18 mouse cellular contexts compared by ENCODE assay signal in genomic region chr9:37517467-37517866, GRCm38 (mm10). TPM values are rescaled to one million over a fixed set of nuclear protein-coding genes. Genes with fewer than 3 reads are reported as not detected.
DNase-seq lines count a peak whose midpoint lies in the region; ATAC-seq and TF ChIP-seq lines count a peak whose summit lies in the region.
"Had no signal": no experiment of that assay in that cellular context is flagged by ENCODE, and none has a peak within 500 bp of the region (broad histone marks: within the 10 kb centered on the region; RNA-seq: fewer than 3 reads in every experiment).

No protein-coding gene starts in this region.

- peaks cover 30% of the 10 kb centered on the region for H3K36me3 ChIP-seq in heart, embryonic 12.5 days
- H3K36me3 ChIP-seq in liver, embryonic 12.5 days = peaks cover 22% of the 10 kb centered on the region
- peaks cover 28% of the 10 kb centered on the region for H3K36me3 ChIP-seq in forebrain, embryonic 14.5 days (ENCODE audit: control insufficient read depth, insufficient read depth, low read length)
- H3K36me3 ChIP-seq: midbrain, embryonic 15.5 days had no signal

- H3K27ac ChIP-seq in heart, embryonic 12.5 days (ENCODE audit: poor library complexity, severe bottlenecking) = no peak overlapping the region
- no peak overlapping the region for H3K27ac ChIP-seq in liver, embryonic 12.5 days
- no peak overlapping the region for H3K27ac ChIP-seq in forebrain, embryonic 14.5 days (ENCODE audit: low read depth, low read length)
- H3K27ac ChIP-seq: embryonic facial prominence, embryonic 13.5 days; forebrain, embryonic 13.5 days; heart, adult 2 months; hindbrain, embryonic 12.5 days; midbrain, embryonic 15.5 days had no signal

- in situ Hi-C loops in Patski (cut with MboI; ENCODE audit: low pct_unique_long_range_greater_than_20kb) = loop anchor here (25.0 kb wide), 1 partner anchor 755 kb away; the partner anchor contains the start of gene Stt3a

- no peaks in the 10 kb centered on the region for H3K9me3 ChIP-seq in heart, embryonic 12.5 days (replicated peaks)
- H3K9me3 ChIP-seq in liver, embryonic 12.5 days (replicated peaks) = no peaks in the 10 kb centered on the region
- H3K9me3 ChIP-seq in forebrain, embryonic 14.5 days (replicated peaks; ENCODE audit: control insufficient read depth, low read length) = no peaks in the 10 kb centered on the region
- H3K9me3 ChIP-seq: embryonic facial prominence, embryonic 13.5 days; forebrain, embryonic 13.5 days; hindbrain, embryonic 12.5 days; midbrain, embryonic 15.5 days had no signal

- H3K4me2 ChIP-seq in heart, embryonic 12.5 days = no peak overlapping the region
- H3K4me2 ChIP-seq in liver, embryonic 12.5 days = no peak overlapping the region
- no peak overlapping the region for H3K4me2 ChIP-seq in forebrain, embryonic 14.5 days (ENCODE audit: low read length)
- H3K4me2 ChIP-seq: embryonic facial prominence, embryonic 13.5 days; forebrain, embryonic 13.5 days; hindbrain, embryonic 12.5 days; midbrain, embryonic 15.5 days had no signal

- intact Hi-C loops in heart, postnatal 14 days (cut with DNase I) = no loop called here
- intact Hi-C loops in left cerebral cortex, postnatal 10 days (cut with DNase I) = no loop called here

- H3K4me1 ChIP-seq in heart, embryonic 12.5 days (replicated peaks) = peaks cover 18% of the 10 kb centered on the region
- peaks cover 22% of the 10 kb centered on the region for H3K4me1 ChIP-seq in liver, embryonic 12.5 days
- H3K4me1 ChIP-seq in forebrain, embryonic 14.5 days (ENCODE audit: control insufficient read depth, insufficient read depth, low read length) = no peaks in the 10 kb centered on the region
- H3K4me1 ChIP-seq: hindbrain, embryonic 12.5 days had no signal

- 47% methylated on average over 1 of the region's 1 CpGs for WGBS in heart, embryonic 12.5 days
- 13% methylated on average over 1 of the region's 1 CpGs for WGBS in liver, embryonic 12.5 days (ENCODE audit: insufficient replicate concordance)
- WGBS in forebrain, embryonic 14.5 days = 71% methylated on average over 1 of the region's 1 CpGs

- peak; percentile 51; the same call in 1 of the 2 replicates for ATAC-seq in heart, embryonic 12.5 days (ENCODE audit: insufficient number of reproducible peaks, low FRiP score)
- ATAC-seq in Patski = peak; percentile 47
- ATAC-seq in liver, embryonic 12.5 days = peak; percentile 88
- ATAC-seq in neutrophil, adult 5-6 weeks (ENCODE audit: extremely low read depth, insufficient number of reproducible peaks, low FRiP score, poor library complexity, severe bottlenecking) = peak; percentile 87
- ATAC-seq in forebrain, embryonic 14.5 days = no peak
- ATAC-seq: forebrain, embryonic 13.5 days had no signal

- no peak for TF ChIP-seq CTCF in Patski (IDR thresholded peaks at IDR 0.05)

- POLR2A ChIA-PET in Patski (lab: Charles Lee) = no interaction called here

- CTCF ChIA-PET in Patski (lab: Charles Lee) = interaction anchor here (1.0 to 2.1 kb wide), 3 partner anchors 11 to 27 kb away, joined by 3 to 6 read pairs (median 3); no protein-coding TSS in a partner anchor

- H3K27me3 ChIP-seq in heart, embryonic 12.5 days (replicated peaks) = no peaks in the 10 kb centered on the region
- H3K27me3 ChIP-seq in Patski = no peaks in the 10 kb centered on the region
- no peaks in the 10 kb centered on the region for H3K27me3 ChIP-seq in liver, embryonic 12.5 days (replicated peaks)
- H3K27me3 ChIP-seq in forebrain, embryonic 14.5 days (replicated peaks; ENCODE audit: control insufficient read depth, insufficient read depth, low read length) = no peaks in the 10 kb centered on the region
- H3K27me3 ChIP-seq: embryonic facial prominence, embryonic 13.5 days; forebrain, embryonic 13.5 days; hindbrain, embryonic 12.5 days; midbrain, embryonic 15.5 days had no signal

- no peak for DNase-seq in heart, postnatal 14 days
- DNase-seq in Patski (ENCODE audit: low read depth, low spot score) = no peak
- no peak for DNase-seq in forebrain, embryonic 14.5 days (ENCODE audit: low spot score)
- no peak for DNase-seq in gastrocnemius, postnatal 10 days
- DNase-seq in left cerebral cortex, postnatal 10 days (ENCODE audit: extremely low spot score in 1 of 2, low spot score in 2 of 2) = no peak
- DNase-seq: heart, adult 2 months; kidney, adult 11 months; kidney, postnatal 4 days; lung, postnatal 14 days; right cerebral cortex, postnatal 4 days; thymus, postnatal 36 days had no signal

- no peak overlapping the region for H3K4me3 ChIP-seq in heart, embryonic 12.5 days
- H3K4me3 ChIP-seq in liver, embryonic 12.5 days = no peak overlapping the region
- no peak overlapping the region for H3K4me3 ChIP-seq in forebrain, embryonic 14.5 days (ENCODE audit: low read depth, low read length)
- H3K4me3 ChIP-seq: embryonic facial prominence, embryonic 13.5 days; forebrain, embryonic 13.5 days; heart, adult 2 months; hindbrain, embryonic 12.5 days; midbrain, embryonic 15.5 days had no signal

- H3K9ac ChIP-seq in heart, embryonic 12.5 days = no peak overlapping the region
- H3K9ac ChIP-seq in liver, embryonic 12.5 days = no peak overlapping the region; the same call in 1 of the 2 replicates
- no peak overlapping the region for H3K9ac ChIP-seq in forebrain, embryonic 14.5 days (ENCODE audit: low read length)
- H3K9ac ChIP-seq: embryonic facial prominence, embryonic 13.5 days; forebrain, embryonic 13.5 days; hindbrain, embryonic 12.5 days; midbrain, embryonic 15.5 days had no signal

RNA-seq across cellular contexts. Expression of gene Esam, which starts 10.4 kb away (rescaled TPM):
- polyA plus RNA-seq in heart, embryonic 12.5 days (2016; fragmentation: Nextera tagmentation; extraction: Ambion mirVana) = 54.6 and 59.8 TPM in 2 replicates
- total RNA-seq in heart, postnatal 14 days (2021) = 100 to 1,000 TPM; 112 to 121 TPM
- 83.1 TPM for polyA plus RNA-seq in Patski (2021)
- polyA plus RNA-seq in liver, embryonic 12.5 days (2016; fragmentation: Nextera tagmentation; extraction: Ambion mirVana) = 22.0 and 22.8 TPM in 2 replicates
- total RNA-seq in neutrophil, adult 5-6 weeks (2017) = 1.9 and 2.1 TPM in 2 replicates
- polyA plus RNA-seq in forebrain, embryonic 14.5 days (2014; fragmentation: Nextera tagmentation; extraction: Ambion mirVana) = 32.9 and 44.0 TPM in 2 replicates
- total RNA-seq in gastrocnemius, postnatal 10 days (2021) = 10 to 100 TPM; 50.9 to 53.8 TPM
- total RNA-seq in left cerebral cortex, postnatal 10 days (2021) = 10 to 100 TPM; 29.5 to 29.6 TPM

RNA-seq across cellular contexts. Expression of gene Vsig2, which starts 21.6 kb away (rescaled TPM):
- polyA plus RNA-seq in heart, embryonic 12.5 days (2016; fragmentation: Nextera tagmentation; extraction: Ambion mirVana) = 1.6 and 1.9 TPM in 2 replicates
- total RNA-seq in heart, postnatal 14 days (2021) = 10 to 100 TPM in 1 of 2 experiments, 1 to 10 TPM in 1; 7.9 to 11.3 TPM
- 1.8 TPM for polyA plus RNA-seq in Patski (2021)
- polyA plus RNA-seq in liver, embryonic 12.5 days (2016; fragmentation: Nextera tagmentation; extraction: Ambion mirVana) = 0.29 and 0.76 TPM in 2 replicates
- total RNA-seq in neutrophil, adult 5-6 weeks (2017) = 0.70 TPM in 1 of 2 replicates, not detected in the other
- 0.82 TPM in 1 of 2 replicates, not detected in the other for polyA plus RNA-seq in forebrain, embryonic 14.5 days (2014; fragmentation: Nextera tagmentation; extraction: Ambion mirVana)
- total RNA-seq in gastrocnemius, postnatal 10 days (2021) = 1 to 10 TPM; 3.4 to 5.4 TPM
- 1 to 10 TPM; 3.3 to 4.1 TPM for total RNA-seq in left cerebral cortex, postnatal 10 days (2021)

RNA-seq across cellular contexts. Expression of gene Msantd2, which starts 28.3 kb away (rescaled TPM):
- 21.7 and 28.2 TPM in 2 replicates for polyA plus RNA-seq in heart, embryonic 12.5 days (2016; fragmentation: Nextera tagmentation; extraction: Ambion mirVana)
- total RNA-seq in heart, postnatal 14 days (2021) = 10 to 100 TPM; 10.5 to 11.3 TPM
- polyA plus RNA-seq in Patski (2021) = 33.1 TPM
- 11.3 and 11.8 TPM in 2 replicates for polyA plus RNA-seq in liver, embryonic 12.5 days (2016; fragmentation: Nextera tagmentation; extraction: Ambion mirVana)
- total RNA-seq in neutrophil, adult 5-6 weeks (2017) = 56.7 and 63.6 TPM in 2 replicates
- polyA plus RNA-seq in forebrain, embryonic 14.5 days (2014; fragmentation: Nextera tagmentation; extraction: Ambion mirVana) = 29.2 and 33.6 TPM in 2 replicates
- total RNA-seq in gastrocnemius, postnatal 10 days (2021) = 10 to 100 TPM in 1 of 2 experiments, 1 to 10 TPM in 1; 8.9 to 12.3 TPM
- 10 to 100 TPM; 21.8 to 24.6 TPM for total RNA-seq in left cerebral cortex, postnatal 10 days (2021)

RNA-seq across cellular contexts. Expression of gene Nrgn, which starts 35.2 kb away (rescaled TPM):
- polyA plus RNA-seq in heart, embryonic 12.5 days (2016; fragmentation: Nextera tagmentation; extraction: Ambion mirVana) = 7.4 and 11.3 TPM in 2 replicates
- 1 to 10 TPM; 2.4 to 3.9 TPM for total RNA-seq in heart, postnatal 14 days (2021)
- 0.21 TPM for polyA plus RNA-seq in Patski (2021)
- 20.6 and 23.4 TPM in 2 replicates for polyA plus RNA-seq in liver, embryonic 12.5 days (2016; fragmentation: Nextera tagmentation; extraction: Ambion mirVana)
- 13.3 and 15.0 TPM in 2 replicates for total RNA-seq in neutrophil, adult 5-6 weeks (2017)
- polyA plus RNA-seq in forebrain, embryonic 14.5 days (2014; fragmentation: Nextera tagmentation; extraction: Ambion mirVana) = 7.4 and 14.8 TPM in 2 replicates
- total RNA-seq in gastrocnemius, postnatal 10 days (2021) = 1 to 10 TPM; 2.8 to 5.1 TPM
- total RNA-seq in left cerebral cortex, postnatal 10 days (2021) = 1,000 to 10,000 TPM; 1,798 to 1,800 TPM

RNA-seq across cellular contexts. Expression of gene Siae, which starts 38.0 kb away (rescaled TPM):
- 11.1 and 11.4 TPM in 2 replicates for polyA plus RNA-seq in heart, embryonic 12.5 days (2016; fragmentation: Nextera tagmentation; extraction: Ambion mirVana)
- 1 to 10 TPM; 7.8 to 9.1 TPM for total RNA-seq in heart, postnatal 14 days (2021)
- polyA plus RNA-seq in Patski (2021) = 26.7 TPM
- polyA plus RNA-seq in liver, embryonic 12.5 days (2016; fragmentation: Nextera tagmentation; extraction: Ambion mirVana) = 5.6 and 5.7 TPM in 2 replicates
- total RNA-seq in neutrophil, adult 5-6 weeks (2017) = 6.4 and 10.5 TPM in 2 replicates
- polyA plus RNA-seq in forebrain, embryonic 14.5 days (2014; fragmentation: Nextera tagmentation; extraction: Ambion mirVana) = 8.5 and 10.5 TPM in 2 replicates
- total RNA-seq in gastrocnemius, postnatal 10 days (2021) = 1 to 10 TPM; 4.0 to 4.4 TPM
- total RNA-seq in left cerebral cortex, postnatal 10 days (2021) = 10 to 100 TPM; 13.6 to 16.3 TPM
